Mouse (Mus musculus) lung, postnatal 0 days (tissue): Measurements from ENCODE around the gene Fbln5. TPM values are rescaled to one million over a fixed set of nuclear protein-coding genes. Genes with fewer than 3 reads are reported as not detected.
A peak's percentile ranks its signal among the peaks of the same experiment; 100 is the strongest.

Experiments used
- ATAC-seq: fragments of 200-750 bp; cut with Nextera tagmentation; 2 replicates; pipeline ENCODE4 v1.8.0; 2017; ENCODE audit warnings: moderate library complexity
- DNase-seq: peaks from one replicate; pipeline ENCODE4 v3.0.0-alpha.2; 2016; ENCODE audit warnings: low spot score
- H3K27ac ChIP-seq: fragments of 300-500 bp; sonication (generic); 2 replicates; pipeline ENCODE4 v1.5.1; 2014; ENCODE audit warnings: antibody characterized with exemption, mild to moderate bottlenecking, low read length, mixed read lengths
- H3K27me3 ChIP-seq: fragments of 300-500 bp; sonication (generic); replicated peaks from 2 replicates; pipeline ENCODE4 v1.6.1; 2014; ENCODE audit warnings: low read length, mixed read lengths; ENCODE audit not compliant: insufficient read depth
- H3K36me3 ChIP-seq: fragments of 300-500 bp; sonication (generic); 2 replicates; pipeline ENCODE4 v1.6.1; 2014; ENCODE audit warnings: low read length, mixed read lengths; ENCODE audit not compliant: insufficient read depth
- H3K4me1 ChIP-seq: fragments of 300-500 bp; sonication (generic); 2 replicates; pipeline ENCODE4 v1.6.1; 2014; ENCODE audit warnings: antibody characterized with exemption, low read depth, low read length, mixed read lengths; ENCODE audit not compliant: insufficient read depth
- H3K4me2 ChIP-seq: fragments of 300-500 bp; sonication (generic); replicated peaks from 2 replicates; pipeline ENCODE4 v1.6.1; 2014; ENCODE audit warnings: low read depth, mild to moderate bottlenecking, low read length, moderate library complexity, mixed read lengths
- H3K4me3 ChIP-seq: fragments of 300-500 bp; sonication (generic); 2 replicates; pipeline ENCODE4 v1.5.1; 2014; ENCODE audit warnings: low read depth, low read length
- H3K9ac ChIP-seq: fragments of 300-500 bp; sonication (generic); replicated peaks from 2 replicates; pipeline ENCODE4 v1.6.1; 2014; ENCODE audit warnings: low read depth, mild to moderate bottlenecking
- H3K9me3 ChIP-seq: fragments of 300-500 bp; sonication (generic); 2 replicates; pipeline ENCODE4 v1.6.1; 2016; ENCODE audit warnings: low read length, mixed read lengths
- CTCF ChIP-seq: IDR thresholded peaks from 2 replicates; pipeline ENCODE4 v1.5.1; 2016; ENCODE audit warnings: antibody characterized with exemption, mild to moderate bottlenecking
- EP300 ChIP-seq: IDR thresholded peaks from 2 replicates; pipeline ENCODE4 v1.6.1; 2016; ENCODE audit warnings: antibody characterized with exemption, mild to moderate bottlenecking, control low read depth
- WGBS: fragments of 180-500 bp; shearing (Covaris S2); extraction: QIAGEN DNeasy Blood & Tissue Kit; methylation state at CpG from one replicate; pipeline ENCODE4 v1.1.7; 2014; 5-methylcytosine and 5-hydroxymethylcytosine counted together
- polyA plus RNA-seq: library from polyadenylated mRNA; unstranded; fragments of >200 nt; fragmentation: Nextera tagmentation; extraction: Ambion mirVana; gene quantifications from 2 replicates; pipeline ENCODE4 v1.2.1, GENCODE M21; 2015

Fbln5 gene
- polyA plus RNA-seq, 1 experiment from 2014 or later = 408 TPM

- Histone ChIP-seq H3K9me3 (no peaks in the 10 kb centered on the region), H3K27ac (0 out of 2 replicates have a peak overlapping the region, but pooled peaks have one; percentile 15), H3K9ac (no peak overlapping the region), H3K4me1 (peaks cover 25% of the 10 kb centered on the region), H3K27me3 (no peaks in the 10 kb centered on the region), H3K36me3 (no peaks in the 10 kb centered on the region), H3K4me3 (no peak overlapping the region), H3K4me2 (no peak overlapping the region)
- TF ChIP-seq EP300 = no peak
- DNase-seq (no peak), ATAC-seq (0 out of 2 replicates have a peak, but pooled peaks have one; percentile 27)
- WGBS = 19% methylated on average over 3 of the region's 3 CpGs
Observed at GRCm38 (mm10) chr12:101772962-101773361, 45.9 kb downstream of the Fbln5 start.

GRCm38 (mm10) chr12:101770283-101771015 is 48.4 kb downstream of the Fbln5 start:
- TF ChIP-seq EP300 (no peak; the same call in 1 of the 2 replicates), CTCF (no peak)
- Histone ChIP-seq H3K4me1 (peaks cover 27% of the 10 kb centered on the region), H3K9ac (no peak overlapping the region), H3K27ac (0 out of 2 replicates have a peak overlapping the region, but pooled peaks have one; percentile 14), H3K4me3 (no peak overlapping the region), H3K27me3 (no peaks in the 10 kb centered on the region), H3K4me2 (no peak overlapping the region), H3K9me3 (no peaks in the 10 kb centered on the region), H3K36me3 (no peaks in the 10 kb centered on the region)
- DNase-seq (peak; percentile 59), ATAC-seq (no peak)
- 53% methylated on average over 5 of the region's 5 CpGs for WGBS

DNA sequence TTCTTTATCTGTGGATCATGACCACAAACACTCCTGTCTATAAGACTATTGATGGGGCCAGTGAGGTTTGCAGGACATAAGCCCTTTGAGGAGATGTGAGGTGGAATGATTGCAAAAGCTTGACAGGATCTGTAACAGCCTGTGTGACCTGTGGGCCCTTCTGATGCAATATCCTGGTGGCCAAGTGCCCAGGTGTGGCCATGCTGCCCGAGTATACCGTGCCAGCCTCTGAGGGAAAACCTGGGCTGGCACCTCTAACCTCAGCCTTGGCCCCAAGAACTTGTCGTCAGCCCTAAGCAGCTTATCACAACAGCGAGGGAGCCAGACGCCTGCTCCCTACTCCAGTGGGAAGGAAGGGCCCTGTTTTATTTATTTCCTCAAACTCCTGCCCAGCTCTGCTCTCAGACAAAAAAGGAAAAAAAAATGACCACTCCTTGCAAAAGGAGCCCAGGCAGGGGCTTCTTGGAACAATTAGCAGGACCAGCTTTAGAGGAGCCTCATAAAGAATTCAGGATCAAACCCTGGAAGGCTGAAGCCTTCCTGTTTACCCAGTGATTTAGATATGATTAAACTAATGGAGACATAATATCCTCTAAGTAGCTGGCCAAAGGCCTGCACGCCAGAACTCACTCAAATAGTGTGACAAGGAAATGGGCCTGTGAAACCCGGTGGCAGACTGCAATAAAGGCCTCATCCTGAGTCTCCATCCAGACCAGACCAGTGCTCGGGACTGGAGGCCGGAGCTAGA is 51.4 kb downstream of the Fbln5 start:
- H3K4me1 ChIP-seq = peaks cover 23% of the 10 kb centered on the region; the same call in 1 of the 2 replicates
- no peaks in the 10 kb centered on the region for H3K9me3 ChIP-seq
- peak; percentile 38; the same call in 1 of the 2 replicates for TF ChIP-seq EP300
- TF ChIP-seq CTCF = no peak
- no peaks in the 10 kb centered on the region for H3K36me3 ChIP-seq
- no peak overlapping the region for H3K4me3 ChIP-seq
- H3K9ac ChIP-seq = no peak overlapping the region
- ATAC-seq (peak; percentile 79), DNase-seq (peak; percentile 84)
- no peaks in the 10 kb centered on the region for H3K27me3 ChIP-seq
- 26% methylated on average over 9 of the region's 9 CpGs for WGBS
- no peak overlapping the region for H3K4me2 ChIP-seq
- peak overlapping the region; percentile 78 for H3K27ac ChIP-seq

GRCm38 (mm10) chr12:101766228-101766852 is 52.5 kb downstream of the Fbln5 start:
- DNase-seq (peak; percentile 89), ATAC-seq (peak; percentile 88)
- no peak overlapping the region for H3K4me2 ChIP-seq
- no peaks in the 10 kb centered on the region for H3K9me3 ChIP-seq
- TF ChIP-seq CTCF (no peak), EP300 (peak; percentile 84)
- no peak overlapping the region for H3K9ac ChIP-seq
- no peak overlapping the region for H3K4me3 ChIP-seq
- peak overlapping the region; percentile 78 for H3K27ac ChIP-seq
- WGBS = 30% methylated on average over 3 of the region's 3 CpGs
- no peaks in the 10 kb centered on the region for H3K36me3 ChIP-seq
- no peaks in the 10 kb centered on the region for H3K27me3 ChIP-seq
- peaks cover 23% of the 10 kb centered on the region; the same call in 1 of the 2 replicates for H3K4me1 ChIP-seq

GRCm38 (mm10) chr12:101764870-101765269 is 54.0 kb downstream of the Fbln5 start:
- DNase-seq = no peak
- peak overlapping the region; percentile 78; the same call in 1 of the 2 replicates for H3K27ac ChIP-seq
- H3K4me2 ChIP-seq = no peak overlapping the region

GRCm38 (mm10) chr12:101763065-101763464 is 55.8 kb downstream of the Fbln5 start:
- H3K27me3 ChIP-seq = no peaks in the 10 kb centered on the region
- H3K4me1 ChIP-seq = peaks cover 17% of the 10 kb centered on the region; the same call in 1 of the 2 replicates
- no peak overlapping the region for H3K9ac ChIP-seq
- H3K36me3 ChIP-seq = no peaks in the 10 kb centered on the region
- H3K9me3 ChIP-seq = no peaks in the 10 kb centered on the region
- no peak overlapping the region for H3K27ac ChIP-seq
- DNase-seq (no peak), ATAC-seq (no peak)
- WGBS = 62% methylated on average over 3 of the region's 3 CpGs
- no peak overlapping the region for H3K4me3 ChIP-seq
- TF ChIP-seq EP300 (no peak), CTCF (no peak)
- H3K4me2 ChIP-seq = no peak overlapping the region

More at GRCm38 (mm10) chr12:101764870-101765269, 54.0 kb downstream of the Fbln5 start:
- Histone ChIP-seq H3K27me3 (no peaks in the 10 kb centered on the region), H3K9me3 (no peaks in the 10 kb centered on the region), H3K36me3 (no peaks in the 10 kb centered on the region), H3K9ac (no peak overlapping the region), H3K4me3 (no peak overlapping the region), H3K4me1 (peaks cover 20% of the 10 kb centered on the region; the same call in 1 of the 2 replicates)
- 69% methylated on average over 5 of the region's 5 CpGs for WGBS
- no peak for ATAC-seq
- TF ChIP-seq EP300 (0 out of 2 replicates have a peak, but pooled peaks have one; percentile 23), CTCF (no peak)
